Mouse (Mus musculus): ENCODE results near the gene Gm5414.

- TF ChIP-seq CTCF (IDR thresholded peaks at IDR 0.05; ENCODE audit: control insufficient read depth, insufficient read depth, low read length) = no peak
- no peak for TF ChIP-seq POLR2A (IDR thresholded peaks at IDR 0.05; ENCODE audit: borderline replicate concordance, control insufficient read depth, low read depth, low read length)
Observed at GRCm38 (mm10) chr15:101627884-101628283, at the start of gene Gm5414.
